Mouse (Mus musculus) lung, postnatal 14 days (tissue): ENCODE measurements around the gene Gm28635.
A peak's percentile ranks its signal among the peaks of the same experiment; 100 is the strongest.
"Not testable (repeated sequence)": the region's sequence is repeated elsewhere in the genome, so short reads cannot be mapped to it uniquely, and the experiment has no call there.

Source experiments
- DNase-seq: peaks from one replicate; pipeline ENCODE4 v3.0.0; 2021

Gm28635 gene

DNA sequence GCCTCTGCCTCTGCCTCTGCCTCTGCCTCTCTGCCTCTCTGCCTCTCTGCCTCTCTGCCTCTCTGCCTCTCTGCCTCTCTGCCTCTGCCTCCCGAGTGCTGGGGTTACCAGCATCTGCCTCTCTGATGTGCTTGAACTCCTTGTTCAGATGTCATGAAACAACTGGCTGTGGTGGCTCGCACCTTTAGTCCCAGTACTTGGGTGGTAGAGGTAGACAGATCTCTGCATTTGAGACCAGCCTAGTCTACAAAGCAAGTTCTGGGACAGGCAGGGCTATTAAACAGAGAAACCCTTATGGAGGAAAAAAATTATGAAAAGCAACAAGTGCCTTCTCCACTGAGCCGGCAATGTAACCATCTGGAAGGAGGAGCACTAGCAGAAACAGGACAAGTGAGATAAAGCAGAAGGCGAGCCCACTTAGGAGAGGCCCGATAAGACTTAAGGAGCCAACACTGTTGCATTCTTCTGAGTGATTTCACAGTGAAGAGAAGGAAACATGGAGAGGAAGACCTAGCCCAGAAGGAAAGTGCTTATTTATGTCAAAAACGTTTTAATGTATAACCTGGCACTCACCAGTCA is 4.9 kb upstream of the Gm28635 start:
- DNase-seq, result no peak

GRCm38 (mm10) chr2:84679016-84679415 is 1.2 kb upstream of the Gm28635 start, which contains the start of gene Tmx2:
Gene Tmx2, minus strand, starts transcription at chr2:84679140.
- DNase-seq, result no peak

- DNase-seq, result no peak
Measured at GRCm38 (mm10) chr2:84677270-84677967, 422 bp downstream of the Gm28635 start.

DNA sequence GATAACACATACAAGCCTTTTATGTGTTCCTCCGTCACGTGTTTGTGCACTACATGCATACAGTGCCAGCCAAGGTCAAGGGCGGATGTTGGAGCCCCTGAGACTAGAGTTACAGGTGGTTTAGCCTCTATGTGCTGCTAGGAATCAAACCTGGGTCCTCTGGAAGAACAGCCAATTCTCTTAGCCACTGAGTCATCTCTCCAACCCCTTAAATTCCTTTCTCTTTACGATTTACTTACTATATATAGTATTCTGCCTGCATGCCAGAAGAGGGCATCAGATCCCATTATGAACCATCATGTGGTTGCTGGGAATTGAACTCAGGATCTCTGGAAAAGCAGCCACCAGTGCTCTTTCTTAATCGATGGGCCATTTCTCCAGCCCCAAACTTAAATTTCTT is 6.3 kb downstream of the Gm28635 start:
- DNase-seq, result not testable (repeated sequence)

- peak; percentile 82 for DNase-seq
Measured at GRCm38 (mm10) chr2:84670569-84670933, 7.3 kb downstream of the Gm28635 start, which contains the start of gene Selenoh. Gene Selenoh, minus strand, starts transcription at chr2:84670770.

DNA sequence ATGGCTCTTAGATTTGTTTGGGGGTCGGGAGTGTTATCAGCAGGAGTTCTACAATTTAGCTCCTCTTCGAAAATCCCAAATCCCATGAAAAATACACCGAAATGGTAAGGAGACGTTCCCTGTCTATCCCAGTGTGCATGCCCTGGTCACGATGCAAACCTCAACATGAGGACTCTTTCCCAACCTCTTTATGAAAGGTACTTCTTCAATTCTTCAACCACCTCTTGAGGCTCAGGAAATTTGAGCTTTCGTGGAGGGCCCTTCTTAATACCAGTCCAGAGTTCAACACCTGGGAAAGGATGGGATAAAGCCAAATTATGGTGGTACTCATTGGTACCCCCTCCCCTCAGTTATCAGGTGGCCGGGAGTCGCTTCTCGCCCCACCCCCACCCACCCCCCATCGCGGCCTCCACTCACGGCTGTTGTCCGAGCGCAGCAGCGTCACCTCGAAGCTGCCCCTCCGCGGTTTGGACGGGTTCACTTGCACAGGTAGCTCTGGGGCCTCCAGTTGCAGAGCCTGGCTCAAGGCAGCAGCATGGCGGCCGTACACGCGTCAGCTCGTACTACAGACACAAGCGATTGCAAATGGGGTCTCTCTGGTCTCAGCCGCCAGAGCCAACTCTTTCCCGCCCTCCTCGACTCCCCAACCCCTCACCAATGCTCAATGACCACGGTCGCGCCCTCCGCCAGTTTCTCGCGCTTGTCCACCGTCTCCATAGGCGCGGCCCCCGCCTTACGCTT is 7.8 kb downstream of the Gm28635 start:
- peak; percentile 35 for DNase-seq

- DNase-seq, result no peak
Measured at GRCm38 (mm10) chr2:84666081-84666480, 11.8 kb downstream of the Gm28635 start.

GRCm38 (mm10) chr2:84662866-84663265 is 15.0 kb downstream of the Gm28635 start:
- peak; percentile 70 for DNase-seq

DNA sequence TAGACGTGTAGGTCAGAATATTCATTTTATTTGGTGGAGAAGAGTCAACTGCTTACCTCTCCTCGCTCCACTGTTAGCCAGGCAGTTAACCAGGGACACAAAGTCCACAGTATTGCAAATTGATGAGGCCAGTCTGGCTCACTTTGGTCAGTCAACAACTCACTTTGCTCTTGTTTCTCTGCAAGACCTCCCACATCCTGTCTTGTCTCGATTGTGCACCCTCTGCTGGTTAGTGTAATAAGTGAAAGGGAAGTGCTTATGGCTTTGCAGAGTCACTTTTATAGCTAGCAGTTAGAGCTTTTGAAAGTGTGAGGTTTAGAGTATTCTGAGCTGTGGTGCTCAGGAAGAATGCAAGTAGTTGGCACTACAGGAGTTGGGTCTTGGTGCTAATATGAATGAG is 17.6 kb downstream of the Gm28635 start:
- DNase-seq, result peak; percentile 67

- DNase-seq, result no peak
Measured at GRCm38 (mm10) chr2:84658806-84659205, 19.0 kb downstream of the Gm28635 start, which contains the start of gene Btbd18. Gene Btbd18, plus strand, starts transcription at chr2:84659079.

GRCm38 (mm10) chr2:84655864-84656263 is 22.0 kb downstream of the Gm28635 start:
- no peak for DNase-seq

- DNase-seq, result no peak
Measured at GRCm38 (mm10) chr2:84653354-84653753, 24.5 kb downstream of the Gm28635 start.

DNA sequence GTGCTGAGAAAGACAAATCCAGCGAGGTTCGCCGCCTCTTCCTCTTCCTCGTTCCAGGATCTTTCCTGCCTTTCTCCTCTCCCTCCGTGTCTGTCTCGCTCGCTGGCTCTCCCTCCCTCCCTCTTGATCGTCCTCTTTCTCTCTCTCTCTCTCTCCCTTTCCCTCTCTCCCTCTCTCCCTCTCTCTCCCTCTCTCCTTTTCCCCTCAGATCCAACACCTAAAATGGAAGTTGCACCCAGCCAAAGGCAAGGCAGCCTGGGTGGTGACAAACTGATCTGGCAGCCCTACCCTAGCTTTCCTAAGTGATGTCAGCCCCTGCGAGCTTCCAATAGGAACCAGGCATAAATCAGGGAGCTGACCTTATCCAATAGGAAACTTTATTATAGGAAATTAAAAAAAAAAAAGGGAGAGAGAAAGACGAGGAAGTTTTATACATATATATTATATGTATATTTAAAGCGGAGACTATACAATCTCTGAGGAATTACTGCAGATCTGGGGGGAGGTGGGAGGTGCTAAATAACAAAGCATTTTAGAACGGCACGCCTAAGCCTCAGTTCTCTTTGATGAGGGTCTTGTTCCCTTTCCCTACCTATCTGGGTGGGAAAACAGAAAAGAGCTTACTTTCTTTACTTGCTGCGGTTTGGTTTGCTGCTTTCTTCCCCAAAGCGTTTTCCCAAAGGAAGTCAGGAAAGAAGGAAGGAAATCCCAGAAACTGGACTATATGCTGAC is 27.2 kb downstream of the Gm28635 start, which contains the start of gene Ctnnd1:
Gene Ctnnd1 (minus strand): TSS at position 302 of the 732 bp plus-strand sequence.
- peak; percentile 86 for DNase-seq

DNA sequence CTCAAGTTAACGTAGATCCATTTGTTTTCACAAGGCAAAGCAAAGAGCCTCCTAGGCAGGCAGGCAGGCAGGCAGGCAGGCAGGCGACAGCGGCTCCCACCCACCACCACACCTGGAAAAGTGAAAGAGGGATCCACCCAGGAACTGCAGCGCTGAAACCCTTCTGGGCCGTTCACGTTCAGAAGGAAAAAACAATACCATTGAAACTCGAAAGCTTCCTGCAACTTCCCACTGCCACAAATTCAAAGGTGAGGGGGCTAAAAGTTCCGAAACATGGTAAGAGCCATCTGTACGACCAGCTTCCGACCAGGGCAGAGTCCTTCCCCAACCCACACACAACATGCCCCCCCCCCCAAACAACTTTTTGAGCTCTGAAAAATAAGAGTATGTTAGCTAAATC is 28.2 kb downstream of the Gm28635 start:
- no peak for DNase-seq

DNA sequence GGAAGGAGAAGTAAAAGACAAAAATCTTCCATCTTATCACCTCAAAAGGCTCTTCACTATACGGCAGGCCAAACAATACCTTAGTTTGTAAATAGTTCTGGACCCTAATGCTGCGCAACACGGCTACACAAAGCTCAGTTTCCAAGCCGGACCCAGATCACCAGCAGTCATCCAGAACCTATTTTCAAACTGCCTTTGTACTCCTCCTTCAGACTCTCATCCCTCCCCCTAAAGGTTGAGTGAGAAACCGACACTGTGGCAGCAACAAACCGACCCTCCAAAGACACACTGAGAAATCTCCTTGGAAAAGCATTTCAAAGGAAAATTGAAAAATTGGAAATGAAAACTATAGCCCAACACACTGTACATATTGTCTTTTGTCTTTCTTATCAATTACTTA is 29.5 kb downstream of the Gm28635 start:
- DNase-seq, result no peak

DNA sequence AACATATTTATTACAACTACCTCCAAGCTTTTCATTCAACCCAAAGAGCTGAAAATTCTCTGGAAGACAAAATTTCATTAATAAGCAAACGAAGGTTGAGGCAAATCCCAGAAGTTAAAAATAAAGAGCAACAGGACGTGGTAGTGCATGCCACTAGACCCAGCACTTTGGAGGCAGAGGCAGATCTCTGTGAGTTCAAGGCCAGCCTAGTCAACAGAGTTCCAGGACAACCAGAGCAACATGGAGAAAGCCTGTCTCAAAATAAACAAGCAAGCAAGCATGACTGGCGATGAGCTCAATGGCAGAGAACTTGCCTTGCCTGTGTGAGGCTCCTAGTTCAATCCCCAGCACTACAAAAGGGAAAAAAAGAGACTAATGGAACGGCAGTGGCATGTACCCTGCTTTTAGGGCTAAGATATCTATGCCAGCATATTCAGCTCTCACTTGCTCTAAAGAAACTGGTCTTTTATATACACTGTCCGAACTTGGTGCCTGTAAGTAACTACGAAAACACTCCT is 30.7 kb downstream of the Gm28635 start:
- DNase-seq, result no peak

DNA sequence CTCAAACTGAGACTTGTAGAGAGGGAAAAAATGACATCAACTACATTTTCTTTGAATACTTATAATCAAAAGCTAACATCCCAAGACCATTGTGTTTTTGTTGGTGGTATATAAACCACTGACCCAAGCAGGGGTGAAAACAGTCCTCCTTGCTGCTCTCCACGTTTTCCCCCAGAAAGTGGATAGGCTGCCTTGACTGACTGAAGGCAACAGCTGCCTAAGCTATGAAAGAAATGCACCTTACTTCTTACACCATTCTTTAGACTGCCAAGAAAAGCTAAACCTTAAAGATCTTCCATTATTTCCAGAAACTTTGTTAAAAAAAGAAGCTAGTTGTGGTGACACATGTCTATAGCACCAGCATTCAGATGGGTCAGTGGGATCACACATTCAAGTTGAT is 31.7 kb downstream of the Gm28635 start:
- DNase-seq, result no peak

DNA sequence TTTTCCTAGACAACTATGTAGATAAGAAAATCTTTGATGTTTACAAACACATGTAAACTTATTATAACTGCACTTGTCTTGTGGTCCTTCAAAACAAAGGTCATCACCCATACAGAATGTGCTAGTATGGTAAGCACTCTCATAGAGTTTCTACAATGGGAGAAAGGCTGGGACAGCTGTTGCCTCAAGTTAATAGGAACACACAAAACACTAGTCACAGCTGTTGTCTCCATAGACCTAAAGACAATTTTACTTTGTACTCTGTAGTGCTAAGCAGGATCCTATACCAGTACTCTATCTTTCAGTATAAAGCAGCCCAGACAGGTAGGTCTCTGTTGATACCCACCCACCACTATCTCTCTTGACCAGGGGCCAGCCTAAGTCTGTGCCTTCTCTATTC is 37.0 kb downstream of the Gm28635 start:
- no peak for DNase-seq

DNA sequence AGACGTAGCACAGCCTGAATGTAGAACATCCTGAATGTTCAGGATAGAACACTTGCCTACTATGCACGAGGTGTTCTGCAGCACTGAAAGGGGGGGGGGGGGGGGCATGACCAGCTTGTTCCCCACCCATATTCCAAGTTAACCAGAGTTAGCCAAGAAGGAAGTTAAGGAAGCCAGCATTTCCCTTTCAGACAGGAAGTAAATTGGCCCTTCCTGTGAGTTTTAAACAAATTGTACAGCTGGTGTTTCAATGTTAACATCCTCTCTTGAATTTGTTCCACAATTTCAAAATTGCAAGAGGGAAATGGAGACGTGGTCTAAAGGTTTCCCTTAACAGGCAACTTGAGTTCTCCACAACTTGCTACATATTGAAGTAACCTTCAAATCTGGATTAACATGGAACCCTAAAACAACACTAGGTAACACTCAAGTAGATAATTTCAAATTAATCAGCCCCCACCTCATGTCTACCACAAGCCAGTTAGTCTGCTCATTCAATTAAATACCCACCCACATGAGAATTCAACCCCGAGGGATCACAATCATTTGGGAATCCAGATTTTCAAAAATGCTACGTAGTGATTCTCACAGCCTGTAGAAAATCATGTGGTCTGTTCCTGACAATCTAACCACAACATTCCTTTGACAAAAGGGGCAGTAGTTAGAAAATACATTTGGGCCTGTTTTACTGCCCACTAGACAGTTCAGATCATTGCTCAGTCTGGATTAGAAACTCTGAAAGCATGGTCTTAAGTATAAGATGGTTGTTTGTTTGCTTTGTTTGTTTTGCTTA is 39.2 kb downstream of the Gm28635 start:
- no peak for DNase-seq

- peak; percentile 61 for DNase-seq
Measured at GRCm38 (mm10) chr2:84637452-84638165, 40.2 kb downstream of the Gm28635 start.

GRCm38 (mm10) chr2:84636231-84636741 is 41.6 kb downstream of the Gm28635 start:
- DNase-seq, result peak; percentile 55
